In the genomic region with DNA sequence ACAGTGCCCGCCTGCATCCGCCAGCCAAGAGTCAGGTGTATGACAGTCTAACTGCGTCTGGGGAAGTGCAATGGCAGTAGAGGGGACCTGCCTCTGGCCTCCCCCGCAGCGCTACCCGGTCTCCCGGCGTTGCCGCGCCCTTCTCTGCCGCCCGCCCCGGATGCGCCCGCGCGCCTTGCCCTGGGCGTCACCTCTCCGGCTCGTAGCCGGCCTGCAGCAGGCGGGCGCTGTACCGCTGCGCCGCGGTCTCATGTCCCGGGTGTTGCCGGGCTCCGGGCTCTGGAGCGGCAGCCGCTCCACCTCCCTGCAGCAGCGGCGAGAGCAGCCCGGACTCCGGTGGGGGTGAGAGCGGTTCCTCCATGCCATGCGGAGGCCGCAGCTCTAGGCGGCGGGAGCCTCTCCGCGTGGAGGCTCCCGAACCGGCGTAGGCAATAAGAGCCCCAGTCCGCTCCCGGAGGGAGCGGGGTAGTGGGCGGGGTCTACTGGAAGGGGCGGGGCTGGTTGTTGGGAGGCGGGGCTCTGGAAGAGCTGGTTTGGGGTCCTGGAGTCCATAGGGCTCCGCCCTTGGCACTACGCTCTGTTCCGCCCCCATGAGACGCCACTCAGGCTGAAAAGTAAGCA, we compare ENCODE assay signal across 8 mouse cellular contexts. TPM values are rescaled to one million over a fixed set of nuclear protein-coding genes. Genes with fewer than 3 reads are reported as not detected.
A peak's percentile ranks its signal among the peaks of the same experiment; 100 is the strongest.
DNase-seq lines count a peak whose midpoint lies in the region; ATAC-seq lines count a peak whose summit lies in the region.

A gene (minus strand): TSS at position 484 of the 621 bp plus-strand sequence.

- DNase-seq in NIH3T3 (ENCODE audit: low read depth), result peak; percentile 79
- peak; percentile 59 to 66 for DNase-seq in cerebellum, adult 18-20 months
- DNase-seq in forelimb bud, embryonic 11.5 days (ENCODE audit: low read depth, low spot score), result peak; percentile 74
- peak; percentile 44 to 54 for DNase-seq in layer of hippocampus, postnatal 36 days
- peak; percentile 73 to 78 for DNase-seq in right cerebral cortex, postnatal 10 days (ENCODE audit: low spot score in 2 of 2)
- DNase-seq in yolk sac, embryonic 10.5 days (ENCODE audit: low spot score), result peak; percentile 89

- no peaks in the 10 kb centered on the region for H3K79me2 ChIP-seq in macrophage (ENCODE audit: inconsistent target)

- ATAC-seq in hindbrain, embryonic 12.5 days (ENCODE audit: low FRiP score), result peak; percentile 63

- peak within 1 kb of the TSS; percentile 95 for H3K4me2 ChIP-seq in hindbrain, embryonic 12.5 days (replicated peaks)

- H3K9me3 ChIP-seq in hindbrain, embryonic 12.5 days (replicated peaks), result no peaks in the 10 kb centered on the region

- H3K27me3 ChIP-seq in hindbrain, embryonic 12.5 days, result peaks cover 24% of the 10 kb centered on the region

- no peak within 1 kb of the TSS for H3K27ac ChIP-seq in hindbrain, embryonic 12.5 days
- H3K27ac ChIP-seq in macrophage, result peak within 1 kb of the TSS; percentile 19

- no peaks in the 10 kb centered on the region for H3K36me3 ChIP-seq in hindbrain, embryonic 12.5 days
- no peaks in the 10 kb centered on the region for H3K36me3 ChIP-seq in macrophage (ENCODE audit: inconsistent target)

- peaks cover 38% of the 10 kb centered on the region for H3K4me1 ChIP-seq in hindbrain, embryonic 12.5 days

- WGBS in hindbrain, embryonic 12.5 days, result under 1% methylated on average over 56 of the region's 56 CpGs
- under 1% methylated on average over 56 of the region's 56 CpGs for WGBS in macrophage (ENCODE audit: missing documents)

- peak within 1 kb of the TSS; percentile 47 for H3K9ac ChIP-seq in hindbrain, embryonic 12.5 days

- peak within 1 kb of the TSS; percentile 47 for H3K4me3 ChIP-seq in hindbrain, embryonic 12.5 days
- H3K4me3 ChIP-seq in macrophage (ENCODE audit: inconsistent target), result peak within 1 kb of the TSS; percentile 59

RNA-seq across cellular contexts. Expression of the gene that starts here (rescaled TPM):
- polyA plus RNA-seq in hindbrain, embryonic 12.5 days (2016; fragmentation: Nextera tagmentation; extraction: Ambion mirVana), result 49.9 and 52.4 TPM in 2 replicates
- total RNA-seq in layer of hippocampus, postnatal 36 days (2021), result 10 to 100 TPM; 40.9 to 41.8 TPM
- 10 to 100 TPM in 12 of 26 experiments, 1 to 10 TPM in 14; 1.9 to 29.1 (median 9.6) TPM for total RNA-seq in macrophage (2018; cell fraction: chromatin; rRNA removed)
- 10 to 100 TPM in 13 of 26 experiments, 1 to 10 TPM in 13; 4.0 to 17.9 (median 10.1) TPM for total RNA-seq in macrophage (2018; cell fraction: cytosol; rRNA removed)
- total RNA-seq in macrophage (2018; cell fraction: nucleus; rRNA removed), result 10 to 100 TPM in 11 of 26 experiments, 1 to 10 TPM in 15; 2.9 to 28.9 (median 8.6) TPM
- 7.3 to 22.6 TPM (median 9.2 TPM) in 3 replicates for polyA plus RNA-seq in macrophage (2018)
